In genomic region chr7:144040328-144040727, GRCm38 (mm10) we compare ENCODE assay signal across 20 mouse cellular contexts. TPM values are rescaled to one million over a fixed set of nuclear protein-coding genes. Genes with fewer than 3 reads are reported as not detected.
"Had no signal": no experiment of that assay in that cellular context is flagged by ENCODE, and none has a peak within 500 bp of the region (broad histone marks: within the 10 kb centered on the region; RNA-seq: fewer than 3 reads in every experiment).

No protein-coding gene starts in this region.

- ATAC-seq: midbrain, embryonic 13.5 days; midbrain, embryonic 15.5 days had no signal

- H3K9ac ChIP-seq: limb, embryonic 15.5 days; lung, embryonic 14.5 days; midbrain, embryonic 13.5 days; midbrain, embryonic 15.5 days; neural tube, embryonic 12.5 days; stomach, embryonic 15.5 days had no signal

- H3K4me3 ChIP-seq: limb, embryonic 15.5 days; megakaryocyte, embryonic 14.5 days; midbrain, embryonic 13.5 days; midbrain, embryonic 15.5 days; neural tube, embryonic 12.5 days; stomach, embryonic 15.5 days had no signal

- H3K36me3 ChIP-seq: limb, embryonic 15.5 days; midbrain, embryonic 13.5 days; midbrain, embryonic 15.5 days; neural tube, embryonic 12.5 days; stomach, embryonic 15.5 days had no signal

- H3K27ac ChIP-seq: limb, embryonic 15.5 days; macrophage; midbrain, embryonic 13.5 days; midbrain, embryonic 15.5 days; neural tube, embryonic 12.5 days; stomach, embryonic 15.5 days; stomach, postnatal 0 days had no signal

- H3K4me2 ChIP-seq: limb, embryonic 15.5 days; lung, embryonic 14.5 days; midbrain, embryonic 11.5 days; midbrain, embryonic 13.5 days; midbrain, embryonic 15.5 days; neural tube, embryonic 12.5 days; stomach, embryonic 15.5 days had no signal

- H3K4me1 ChIP-seq: limb, embryonic 15.5 days; megakaryocyte, embryonic 14.5 days had no signal

- H3K9me3 ChIP-seq: limb, embryonic 15.5 days; megakaryocyte, embryonic 14.5 days; midbrain, embryonic 13.5 days; midbrain, embryonic 15.5 days; neural tube, embryonic 12.5 days; stomach, embryonic 15.5 days had no signal

- DNase-seq: lung, adult 18-20 months; lung, embryonic 14.5 days; lung, postnatal 10 days; lung, postnatal 36 days; right cerebral cortex, postnatal 14 days; thymus, adult 2 months; thymus, postnatal 25 days; thymus, postnatal 4 days had no signal

- H3K27me3 ChIP-seq: limb, embryonic 15.5 days; midbrain, embryonic 15.5 days; neural tube, embryonic 12.5 days; stomach, embryonic 15.5 days had no signal

RNA-seq across cellular contexts. Expression of gene Shank2, which starts 38.6 kb away (rescaled TPM):
- total RNA-seq: megakaryocyte progenitor cell, adult 5-6 weeks; monocyte, adult 5-6 weeks; neutrophil, adult 5-6 weeks had no signal
- polyA plus RNA-seq: macrophage had no signal
